Mouse (Mus musculus): ENCODE measurements around the gene AU021092. TPM values are rescaled to one million over a fixed set of nuclear protein-coding genes. Genes with fewer than 3 reads are reported as not detected.
A peak's percentile ranks its signal among the peaks of the same experiment; 100 is the strongest.

Gene AU021092
- polyA plus RNA-seq, 1 experiment from 2014 or later = 4.4 TPM

DNA sequence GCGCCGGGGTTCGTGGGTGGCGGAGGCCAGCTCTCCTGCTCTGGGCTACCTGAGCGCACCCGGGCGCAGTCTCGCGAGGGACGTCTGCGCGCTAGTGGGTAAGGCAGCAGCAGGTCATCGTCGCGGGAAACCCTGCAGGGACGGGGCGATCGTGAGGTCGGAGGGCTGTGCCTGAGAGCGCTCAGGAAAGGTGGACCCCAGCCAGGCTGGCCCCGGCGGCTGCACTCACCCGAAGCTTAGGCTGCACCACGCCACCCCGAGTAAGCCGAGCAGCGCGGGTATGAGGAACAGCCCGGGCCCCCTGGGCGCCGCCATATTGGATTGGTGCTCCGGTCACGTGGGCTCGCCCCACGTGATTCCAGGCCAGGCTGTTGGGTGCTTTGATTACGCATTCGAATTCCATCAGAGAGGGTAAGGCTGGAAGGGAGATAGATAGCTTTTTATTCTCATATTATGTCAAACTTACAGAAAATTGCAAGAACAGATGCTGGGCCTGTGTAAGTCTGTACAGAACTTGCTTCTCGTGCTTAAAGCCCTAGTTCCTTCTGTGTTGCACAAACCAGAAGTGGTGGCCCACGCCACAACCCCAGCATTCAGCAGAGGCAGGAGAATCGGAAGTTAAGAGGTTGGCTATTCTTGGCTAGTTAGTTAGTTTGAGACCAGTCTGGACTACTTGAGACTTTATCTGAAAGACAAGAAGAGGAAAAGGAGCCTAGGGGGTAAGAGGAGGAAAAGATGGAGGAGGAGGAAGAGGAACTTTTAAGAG is 18.2 kb downstream of the AU021092 start, which contains the start of gene Nagpa:
TSS of gene Nagpa (minus strand) at position 345 of the 766 bp plus-strand sequence.
- H3K27me3 ChIP-seq (ENCODE audit: control insufficient read depth, insufficient read depth, low read length) = no peaks in the 10 kb centered on the region
- peak; percentile 90 for DNase-seq (ENCODE audit: low spot score)
- WGBS = 4% methylated on average over 40 of the region's 40 CpGs
- H3K4me2 ChIP-seq (ENCODE audit: low read depth, low read length, severe bottlenecking) = peak within 1 kb of the TSS; percentile 97
- H3K9ac ChIP-seq (ENCODE audit: low read length) = peak within 1 kb of the TSS; percentile 48
- no peak within 1 kb of the TSS for H3K27ac ChIP-seq (ENCODE audit: low read depth, low read length)
- no peaks in the 10 kb centered on the region for H3K9me3 ChIP-seq (ENCODE audit: control insufficient read depth, low read length)
- peak within 1 kb of the TSS; percentile 59 for H3K4me3 ChIP-seq (ENCODE audit: low read depth, low read length)
- ATAC-seq (replicated peaks; ENCODE audit: low FRiP score) = peak; percentile 93
- peaks cover 2% of the 10 kb centered on the region; the same call in 1 of the 2 replicates for H3K4me1 ChIP-seq (replicated peaks; ENCODE audit: control insufficient read depth, insufficient read depth, low read length)
- no peaks in the 10 kb centered on the region for H3K36me3 ChIP-seq (ENCODE audit: control insufficient read depth, insufficient read depth, low read length)

DNA sequence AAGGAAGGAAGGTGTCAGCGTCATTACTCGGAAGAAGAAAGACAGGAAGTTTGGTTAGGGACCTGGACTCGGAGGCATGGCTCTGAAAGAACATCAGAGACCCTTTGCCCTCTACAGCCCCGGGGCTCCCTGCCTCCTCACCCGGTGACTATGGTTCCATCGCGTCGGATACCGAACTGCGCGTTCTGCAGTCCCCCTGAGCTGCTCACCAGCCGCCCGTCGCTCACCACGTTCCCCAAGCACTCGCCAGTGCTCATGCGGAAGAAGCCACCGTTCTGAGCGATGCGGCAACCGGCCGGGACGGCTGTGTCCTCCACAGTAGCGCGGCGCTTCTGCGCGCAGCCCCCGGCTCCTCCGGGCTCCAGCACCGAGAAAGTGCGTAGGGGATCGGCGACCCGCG is 18.9 kb downstream of the AU021092 start:
- ATAC-seq (replicated peaks; ENCODE audit: low FRiP score) (peak; percentile 45), DNase-seq (ENCODE audit: low spot score) (no peak)
- 2% methylated on average over 36 of the region's 36 CpGs for WGBS
- H3K27me3 ChIP-seq (ENCODE audit: control insufficient read depth, insufficient read depth, low read length) = no peaks in the 10 kb centered on the region
- peaks cover 2% of the 10 kb centered on the region; the same call in 1 of the 2 replicates for H3K4me1 ChIP-seq (replicated peaks; ENCODE audit: control insufficient read depth, insufficient read depth, low read length)
- peak overlapping the region; percentile 97 for H3K4me2 ChIP-seq (ENCODE audit: low read depth, low read length, severe bottlenecking)
- peak overlapping the region; percentile 59 for H3K4me3 ChIP-seq (ENCODE audit: low read depth, low read length)
- peak overlapping the region; percentile 48 for H3K9ac ChIP-seq (ENCODE audit: low read length)
- H3K9me3 ChIP-seq (ENCODE audit: control insufficient read depth, low read length) = no peaks in the 10 kb centered on the region
- H3K27ac ChIP-seq (ENCODE audit: low read depth, low read length) = no peak overlapping the region
- no peaks in the 10 kb centered on the region for H3K36me3 ChIP-seq (ENCODE audit: control insufficient read depth, insufficient read depth, low read length)

DNA sequence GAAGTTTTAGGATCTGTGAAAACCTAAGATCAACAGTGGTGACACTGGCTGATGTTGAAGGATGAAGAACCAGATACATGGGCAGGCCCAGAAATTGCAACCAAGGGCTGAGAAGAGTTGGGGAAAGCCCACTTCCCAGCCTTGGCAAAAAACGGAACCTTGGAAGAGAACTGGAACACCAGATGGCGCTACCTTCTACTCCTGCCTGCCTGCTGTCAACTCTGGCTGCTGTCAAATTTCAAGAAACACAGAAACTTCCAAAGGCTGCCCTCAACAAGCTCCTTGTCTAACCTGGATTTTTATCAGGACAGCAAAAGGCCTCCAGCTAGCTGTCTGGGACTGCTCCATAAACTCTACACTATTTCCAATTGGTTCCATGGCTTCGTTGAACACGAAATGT is 19.4 kb downstream of the AU021092 start:
- no peak overlapping the region for H3K9ac ChIP-seq (ENCODE audit: low read length)
- ATAC-seq (replicated peaks; ENCODE audit: low FRiP score) = no peak
- peak; percentile 63 for DNase-seq (ENCODE audit: low spot score)
- H3K9me3 ChIP-seq (ENCODE audit: control insufficient read depth, low read length) = no peaks in the 10 kb centered on the region
- H3K36me3 ChIP-seq (ENCODE audit: control insufficient read depth, insufficient read depth, low read length) = no peaks in the 10 kb centered on the region
- H3K4me1 ChIP-seq (replicated peaks; ENCODE audit: control insufficient read depth, insufficient read depth, low read length) = peaks cover 2% of the 10 kb centered on the region; the same call in 1 of the 2 replicates
- H3K4me2 ChIP-seq (ENCODE audit: low read depth, low read length, severe bottlenecking) = peak overlapping the region; percentile 97; the same call in 1 of the 2 replicates
- no peak overlapping the region for H3K27ac ChIP-seq (ENCODE audit: low read depth, low read length)
- H3K4me3 ChIP-seq (ENCODE audit: low read depth, low read length) = peak overlapping the region; percentile 59; the same call in 1 of the 2 replicates
- WGBS = 18% methylated on average over 4 of the region's 4 CpGs
- no peaks in the 10 kb centered on the region for H3K27me3 ChIP-seq (ENCODE audit: control insufficient read depth, insufficient read depth, low read length)

DNA sequence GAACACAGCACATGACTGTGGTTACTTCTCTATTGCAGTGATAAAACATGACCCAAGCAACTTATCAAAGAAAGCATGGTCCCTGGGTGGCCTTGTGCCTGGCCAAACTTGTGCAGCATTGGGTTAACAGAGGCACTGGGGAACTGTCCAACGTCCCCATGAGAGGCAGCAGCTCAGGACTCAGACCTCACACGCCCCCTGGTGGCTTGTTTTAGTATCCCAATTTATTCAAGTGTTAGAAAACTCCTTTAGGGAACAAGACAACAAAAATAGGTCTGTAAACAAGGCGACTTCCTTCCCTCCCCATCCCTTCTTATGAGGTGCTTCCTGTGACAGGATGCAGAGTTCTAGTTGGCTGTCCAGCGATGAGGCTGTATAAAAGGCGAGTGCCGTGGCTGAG is 27.0 kb downstream of the AU021092 start:
- no peaks in the 10 kb centered on the region for H3K9me3 ChIP-seq (ENCODE audit: control insufficient read depth, low read length)
- DNase-seq (ENCODE audit: low spot score) (peak; percentile 74), ATAC-seq (replicated peaks; ENCODE audit: low FRiP score) (no peak)
- no peak overlapping the region for H3K4me2 ChIP-seq (ENCODE audit: low read depth, low read length, severe bottlenecking)
- no peaks in the 10 kb centered on the region for H3K36me3 ChIP-seq (ENCODE audit: control insufficient read depth, insufficient read depth, low read length)
- no peaks in the 10 kb centered on the region for H3K4me1 ChIP-seq (replicated peaks; ENCODE audit: control insufficient read depth, insufficient read depth, low read length)
- no peak overlapping the region for H3K9ac ChIP-seq (ENCODE audit: low read length)
- no peaks in the 10 kb centered on the region for H3K27me3 ChIP-seq (ENCODE audit: control insufficient read depth, insufficient read depth, low read length)
- WGBS = 34% methylated on average over 6 of the region's 6 CpGs
- no peak overlapping the region for H3K4me3 ChIP-seq (ENCODE audit: low read depth, low read length)
- no peak overlapping the region for H3K27ac ChIP-seq (ENCODE audit: low read depth, low read length)

DNA sequence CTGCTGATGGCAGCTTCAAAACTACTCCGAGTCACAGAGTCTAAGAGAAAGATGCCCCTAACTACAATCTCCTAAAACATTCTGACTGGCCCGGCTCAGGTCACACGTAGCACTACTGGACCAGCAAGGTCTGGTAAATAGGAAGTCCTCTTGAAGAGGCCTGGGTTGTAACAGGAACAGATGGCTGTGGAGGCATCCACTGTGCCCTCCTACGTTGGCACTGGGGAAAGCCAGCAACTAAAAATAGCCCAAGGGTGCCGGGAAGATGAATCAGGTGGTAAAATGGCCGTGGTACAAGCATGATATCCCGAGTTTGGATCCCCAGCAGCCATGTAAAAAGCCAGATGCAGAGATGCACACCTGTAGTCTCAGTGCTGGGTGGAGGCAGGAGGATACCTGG is 35.9 kb downstream of the AU021092 start:
- Histone ChIP-seq H3K27ac (ENCODE audit: low read depth, low read length) (no peak overlapping the region), H3K9ac (ENCODE audit: low read length) (no peak overlapping the region), H3K27me3 (ENCODE audit: control insufficient read depth, insufficient read depth, low read length) (no peaks in the 10 kb centered on the region), H3K4me3 (ENCODE audit: low read depth, low read length) (no peak overlapping the region), H3K4me2 (ENCODE audit: low read depth, low read length, severe bottlenecking) (no peak overlapping the region), H3K9me3 (ENCODE audit: control insufficient read depth, low read length) (no peaks in the 10 kb centered on the region), H3K36me3 (ENCODE audit: control insufficient read depth, insufficient read depth, low read length) (no peaks in the 10 kb centered on the region), H3K4me1 (replicated peaks; ENCODE audit: control insufficient read depth, insufficient read depth, low read length) (no peaks in the 10 kb centered on the region)
- DNase-seq (ENCODE audit: low spot score) (no peak), ATAC-seq (replicated peaks; ENCODE audit: low FRiP score) (no peak)
- WGBS = 84% methylated on average over 7 of the region's 7 CpGs

DNA sequence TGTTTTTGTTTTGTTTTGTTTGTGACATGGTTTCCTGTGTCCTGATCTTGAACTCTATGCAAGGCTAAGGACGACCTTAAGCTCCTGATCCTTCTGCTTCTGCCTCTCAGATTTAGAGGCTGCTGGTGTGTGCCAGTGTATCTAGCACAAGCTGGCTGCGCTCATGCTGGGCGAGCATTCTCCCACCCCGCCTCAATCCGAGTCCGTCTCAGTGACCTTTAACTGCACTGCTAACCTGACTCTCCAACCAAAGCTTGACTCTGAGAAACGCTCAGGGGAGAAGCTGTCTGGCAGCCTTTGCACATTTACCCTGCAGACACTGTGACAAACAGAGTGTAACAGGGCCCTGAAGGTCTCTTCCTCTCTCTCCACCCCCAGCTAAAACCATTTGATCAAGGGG is 36.4 kb downstream of the AU021092 start:
- no peaks in the 10 kb centered on the region for H3K9me3 ChIP-seq (ENCODE audit: control insufficient read depth, low read length)
- no peaks in the 10 kb centered on the region for H3K36me3 ChIP-seq (ENCODE audit: control insufficient read depth, insufficient read depth, low read length)
- H3K4me3 ChIP-seq (ENCODE audit: low read depth, low read length) = no peak overlapping the region
- WGBS = 74% methylated on average over 7 of the region's 7 CpGs
- ATAC-seq (replicated peaks; ENCODE audit: low FRiP score) (no peak), DNase-seq (ENCODE audit: low spot score) (no peak)
- no peaks in the 10 kb centered on the region for H3K4me1 ChIP-seq (replicated peaks; ENCODE audit: control insufficient read depth, insufficient read depth, low read length)
- no peak overlapping the region for H3K9ac ChIP-seq (ENCODE audit: low read length)
- no peak overlapping the region for H3K27ac ChIP-seq (ENCODE audit: low read depth, low read length)
- H3K27me3 ChIP-seq (ENCODE audit: control insufficient read depth, insufficient read depth, low read length) = no peaks in the 10 kb centered on the region
- no peak overlapping the region for H3K4me2 ChIP-seq (ENCODE audit: low read depth, low read length, severe bottlenecking)

DNA sequence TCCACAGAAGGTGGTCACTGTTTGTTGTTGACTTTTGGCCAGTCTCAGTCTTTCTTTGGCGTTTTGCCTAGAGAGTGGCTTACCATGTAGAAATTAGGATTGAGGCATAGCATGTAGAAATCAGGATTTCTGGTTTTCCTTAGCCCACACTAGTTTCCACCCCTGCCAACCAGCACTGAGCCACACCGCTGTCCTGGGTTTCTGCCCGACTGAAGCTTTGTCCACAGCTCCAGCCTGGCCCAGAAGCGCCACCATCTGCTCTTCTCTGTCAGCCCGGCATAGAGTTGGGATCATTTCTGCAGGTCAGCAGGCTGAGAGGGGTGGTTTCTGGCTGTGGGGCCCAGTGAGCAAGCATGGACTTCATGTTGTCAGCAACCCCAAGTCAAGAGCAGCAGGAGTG is 37.1 kb downstream of the AU021092 start:
- no peak for ATAC-seq (replicated peaks; ENCODE audit: low FRiP score)
- Histone ChIP-seq H3K4me3 (ENCODE audit: low read depth, low read length) (no peak overlapping the region), H3K36me3 (ENCODE audit: control insufficient read depth, insufficient read depth, low read length) (no peaks in the 10 kb centered on the region), H3K4me2 (ENCODE audit: low read depth, low read length, severe bottlenecking) (no peak overlapping the region), H3K27ac (ENCODE audit: low read depth, low read length) (no peak overlapping the region), H3K9ac (ENCODE audit: low read length) (no peak overlapping the region), H3K27me3 (ENCODE audit: control insufficient read depth, insufficient read depth, low read length) (no peaks in the 10 kb centered on the region), H3K4me1 (replicated peaks; ENCODE audit: control insufficient read depth, insufficient read depth, low read length) (no peaks in the 10 kb centered on the region), H3K9me3 (ENCODE audit: control insufficient read depth, low read length) (no peaks in the 10 kb centered on the region)
- no peak for DNase-seq (ENCODE audit: low spot score)
- 90% methylated on average over 5 of the region's 5 CpGs for WGBS

DNA sequence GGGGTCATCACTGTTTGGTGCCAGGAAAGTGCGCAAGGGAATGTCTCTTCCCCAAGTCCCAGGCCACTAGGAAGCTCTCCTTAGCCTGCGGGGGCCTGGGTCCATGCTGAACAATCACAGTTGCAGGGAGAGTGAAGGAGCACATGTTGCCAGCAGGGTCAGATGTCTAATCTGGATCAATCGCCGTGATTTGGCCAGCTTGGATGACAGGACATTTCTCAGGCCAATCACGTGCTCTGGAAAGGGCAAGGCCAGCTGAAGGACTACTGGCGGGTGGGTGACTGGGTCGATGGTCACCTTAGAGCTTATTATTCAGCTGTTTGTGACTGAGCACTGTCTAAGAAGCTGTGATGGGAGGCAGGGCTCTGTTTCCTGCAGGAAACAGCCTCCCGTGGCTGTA is 38.0 kb downstream of the AU021092 start:
- no peaks in the 10 kb centered on the region for H3K27me3 ChIP-seq (ENCODE audit: control insufficient read depth, insufficient read depth, low read length)
- ATAC-seq (replicated peaks; ENCODE audit: low FRiP score) (no peak), DNase-seq (ENCODE audit: low spot score) (no peak)
- H3K4me1 ChIP-seq (replicated peaks; ENCODE audit: control insufficient read depth, insufficient read depth, low read length) = no peaks in the 10 kb centered on the region
- no peaks in the 10 kb centered on the region for H3K36me3 ChIP-seq (ENCODE audit: control insufficient read depth, insufficient read depth, low read length)
- H3K27ac ChIP-seq (ENCODE audit: low read depth, low read length) = no peak overlapping the region
- no peaks in the 10 kb centered on the region for H3K9me3 ChIP-seq (ENCODE audit: control insufficient read depth, low read length)
- H3K9ac ChIP-seq (ENCODE audit: low read length) = no peak overlapping the region
- H3K4me2 ChIP-seq (ENCODE audit: low read depth, low read length, severe bottlenecking) = no peak overlapping the region
- 69% methylated on average over 8 of the region's 8 CpGs for WGBS
- H3K4me3 ChIP-seq (ENCODE audit: low read depth, low read length) = no peak overlapping the region
